Mouse (Mus musculus): ENCODE results near the gene Top2b.

Top2b gene

GRCm38 (mm10) chr14:16414163-16414562, 49.2 kb downstream of the Top2b start:
- no peak for DNase-seq (ENCODE audit: low spot score in 2 of 2)

DNA sequence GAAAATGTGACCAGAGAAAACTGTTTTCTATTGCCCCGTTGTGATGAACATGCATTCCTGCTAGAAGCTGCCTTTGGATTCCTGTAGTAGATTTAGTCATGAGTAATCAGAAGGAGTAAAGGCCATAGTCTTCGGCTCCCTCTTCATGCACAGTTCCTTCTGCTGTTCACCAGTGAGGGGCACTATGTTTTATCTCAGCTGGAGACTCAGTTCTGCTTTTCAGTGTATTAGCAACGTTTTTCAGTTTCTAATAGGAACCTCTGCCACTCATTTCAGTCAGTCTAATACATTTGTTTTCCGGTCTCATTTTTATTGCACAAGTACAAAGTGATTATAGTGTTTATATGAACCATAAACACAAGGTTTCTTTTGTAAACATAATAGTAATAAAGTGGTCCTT, 62.6 kb downstream of the Top2b start:
- DNase-seq (ENCODE audit: low spot score in 2 of 2) = no peak

DNA sequence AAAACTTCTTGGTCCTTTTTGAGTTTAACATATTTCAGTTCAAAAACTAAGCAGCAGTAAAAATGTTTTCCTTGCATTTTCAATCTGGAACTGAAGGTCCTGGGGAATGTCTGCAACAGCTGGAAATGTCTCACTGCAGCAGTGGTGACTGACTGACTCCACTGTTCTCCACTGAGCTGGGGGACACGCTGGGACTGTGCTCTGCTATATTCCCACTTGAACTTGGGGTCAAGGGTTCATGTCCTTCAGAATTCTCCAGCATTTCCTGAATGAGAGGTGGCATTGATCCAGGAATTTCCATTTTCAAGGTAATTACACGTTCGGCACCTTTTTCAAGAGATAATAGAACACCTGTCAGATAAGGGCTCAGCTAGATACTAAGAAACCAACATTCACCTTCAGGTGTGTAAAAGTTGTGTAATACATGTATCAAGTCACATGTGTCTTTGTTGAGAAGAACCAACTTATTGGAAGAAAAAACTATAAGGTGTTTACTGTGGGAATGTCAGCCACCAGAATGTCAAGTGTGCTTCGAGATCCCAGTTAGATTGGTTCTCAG, 67.0 kb downstream of the Top2b start:
- DNase-seq (ENCODE audit: low spot score in 2 of 2) = no peak

- DNase-seq (ENCODE audit: low spot score in 2 of 2) = no peak
Measured at GRCm38 (mm10) chr14:16432550-16432949, 67.6 kb downstream of the Top2b start.

GRCm38 (mm10) chr14:16433206-16433605, 68.2 kb downstream of the Top2b start:
- no peak for DNase-seq (ENCODE audit: low spot score in 2 of 2)

GRCm38 (mm10) chr14:16434396-16435171, 69.6 kb downstream of the Top2b start:
- DNase-seq (ENCODE audit: low spot score in 2 of 2) = peak in 1 of 2 experiments; percentile 46

DNA sequence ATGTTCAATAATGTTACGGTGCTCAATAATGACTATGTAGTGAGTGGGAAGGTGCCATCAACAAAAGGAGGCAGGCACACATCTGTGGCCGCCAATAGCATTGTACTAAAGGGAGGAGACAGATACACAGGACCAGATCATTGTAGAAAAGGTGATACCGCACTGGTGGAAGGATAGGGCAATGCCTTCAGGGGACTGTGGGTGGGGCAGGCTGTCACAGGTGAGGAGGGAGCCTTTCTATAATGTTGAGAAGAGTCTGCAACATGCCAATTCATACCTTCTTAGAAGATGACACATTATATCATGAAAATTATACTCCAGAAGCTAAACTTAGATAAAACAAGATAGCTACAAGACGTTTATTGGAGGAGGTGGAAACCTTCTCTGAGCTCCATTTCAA, 72.4 kb downstream of the Top2b start:
- DNase-seq (ENCODE audit: low spot score in 2 of 2) = no peak

GRCm38 (mm10) chr14:16439385-16440126, 74.6 kb downstream of the Top2b start:
- DNase-seq (ENCODE audit: low spot score in 2 of 2) = no peak

- no peak for DNase-seq (ENCODE audit: low spot score in 2 of 2)
Measured at GRCm38 (mm10) chr14:16444859-16445258, 79.9 kb downstream of the Top2b start.

DNA sequence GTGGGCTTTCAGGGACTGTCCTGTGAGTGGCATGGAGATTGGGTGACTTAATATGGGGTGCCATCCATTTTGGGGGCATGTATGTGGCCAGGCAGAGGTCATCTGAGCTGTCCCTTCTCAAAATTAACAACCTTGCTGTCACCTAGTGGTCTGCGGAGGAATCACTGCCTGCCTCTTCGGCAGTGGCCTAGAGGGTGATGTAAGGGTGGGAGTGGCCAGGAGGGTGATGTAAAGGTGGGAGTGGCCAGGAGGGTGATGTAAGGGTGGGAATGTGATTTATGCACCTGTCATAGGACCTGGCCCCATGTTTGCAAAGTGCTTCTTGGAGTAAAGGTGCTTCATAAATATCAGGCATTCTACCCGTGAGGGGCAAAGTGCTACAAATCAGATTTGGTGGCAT, 82.6 kb downstream of the Top2b start:
- no peak for DNase-seq (ENCODE audit: low spot score in 2 of 2)

GRCm38 (mm10) chr14:16448269-16448987, 83.4 kb downstream of the Top2b start:
- DNase-seq (ENCODE audit: low spot score in 2 of 2) = no peak

DNA sequence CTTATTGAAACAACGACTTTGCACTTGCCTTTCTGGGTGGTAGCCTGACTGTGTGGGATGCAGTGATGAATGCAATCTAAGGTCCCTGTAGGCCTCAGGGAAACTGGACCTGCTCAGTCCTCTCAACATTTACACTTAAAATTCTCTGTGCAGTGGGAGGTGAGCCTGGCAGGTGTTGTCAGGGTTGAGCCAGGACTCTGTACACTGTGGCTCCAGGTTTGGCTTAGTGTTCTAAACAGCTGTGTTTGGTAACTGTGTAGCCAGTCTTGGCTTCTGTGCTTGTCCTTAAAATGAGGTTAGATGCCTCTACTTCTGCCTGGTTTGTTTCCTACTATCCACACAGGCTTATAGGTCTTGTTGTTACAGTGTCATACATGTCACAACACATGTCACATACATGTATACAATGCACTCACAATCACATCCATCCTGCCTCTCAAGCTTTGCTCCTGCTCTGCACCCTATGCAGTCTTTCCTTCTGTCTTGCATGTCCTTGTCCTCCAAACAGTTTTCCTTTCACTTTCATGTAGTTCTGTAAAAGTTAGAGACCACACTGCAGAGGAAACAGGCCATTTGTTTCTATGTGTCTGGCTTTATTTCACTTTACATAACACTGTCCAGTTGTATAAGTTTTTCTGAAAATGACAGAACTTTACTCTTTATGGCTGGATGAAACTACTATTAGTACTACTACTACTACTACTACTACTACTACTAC, 113.8 kb downstream of the Top2b start:
- DNase-seq (ENCODE audit: low spot score in 2 of 2) = no peak

DNA sequence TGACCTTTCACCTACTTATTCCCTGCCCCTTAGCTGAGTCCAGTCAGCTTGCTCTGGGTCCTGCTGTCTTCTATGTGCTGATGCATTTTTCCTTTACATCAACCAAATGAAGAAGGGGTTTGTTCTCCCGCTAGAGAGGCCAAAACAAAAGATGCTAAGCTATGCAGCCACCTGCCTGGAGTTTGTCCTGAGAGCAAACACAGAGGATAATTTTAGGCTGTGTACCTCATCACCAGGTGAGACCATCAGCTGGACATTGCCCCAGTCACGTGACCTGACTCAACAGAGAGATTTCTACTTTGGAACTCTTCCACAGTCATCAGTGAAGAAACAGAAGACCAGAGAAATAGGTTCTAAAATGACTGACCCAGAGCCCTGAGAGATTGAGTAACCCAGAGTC, 114.5 kb downstream of the Top2b start:
- DNase-seq (ENCODE audit: low spot score in 2 of 2) = no peak

DNA sequence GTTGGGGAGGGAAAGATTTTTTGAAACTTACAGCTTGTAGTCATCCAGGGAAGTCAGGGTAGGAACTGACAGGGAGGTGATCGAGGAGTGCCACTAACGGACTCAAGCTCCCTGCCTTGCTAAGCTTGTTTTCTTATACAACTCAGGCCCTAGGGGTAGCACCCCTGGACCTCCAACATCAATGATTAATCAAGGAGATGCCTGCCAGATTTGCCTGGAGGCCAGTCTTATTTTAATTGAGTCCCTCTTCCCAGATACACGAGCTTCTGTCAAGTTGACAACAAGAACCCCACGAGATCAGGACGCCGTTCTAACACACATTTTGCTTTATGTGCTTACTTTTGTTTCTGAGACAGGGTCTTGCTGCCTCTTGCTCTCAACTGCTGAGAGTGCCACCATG, 115.6 kb downstream of the Top2b start:
- no peak for DNase-seq (ENCODE audit: low spot score in 2 of 2)

- no peak for DNase-seq (ENCODE audit: low spot score in 2 of 2)
Measured at GRCm38 (mm10) chr14:16483656-16484380, 118.8 kb downstream of the Top2b start.
